Mouse (Mus musculus): Measurements from ENCODE around the gene Wwox. TPM values are rescaled to one million over a fixed set of nuclear protein-coding genes. Genes with fewer than 3 reads are reported as not detected.

Gene Wwox
- polyA plus RNA-seq, 1 experiment from 2014 or later = 20.0 TPM

GRCm38 (mm10) chr8:114512075-114512935 is 72.8 kb downstream of the Wwox start:
- no peak overlapping the region for H3K9ac ChIP-seq
- 48% methylated on average over 26 of the region's 26 CpGs for WGBS
- ATAC-seq (ENCODE audit: borderline replicate concordance, extremely low read depth, low FRiP score, low TSS enrichment) = peak; percentile 93
- no peak overlapping the region for H3K4me3 ChIP-seq
- H3K27me3 ChIP-seq = no peaks in the 10 kb centered on the region
- peaks cover 16% of the 10 kb centered on the region; the same call in 1 of the 2 replicates for H3K4me1 ChIP-seq
- H3K9me3 ChIP-seq = no peaks in the 10 kb centered on the region
- H3K4me2 ChIP-seq = no peak overlapping the region
- H3K27ac ChIP-seq = peak overlapping the region; percentile 85
- no peaks in the 10 kb centered on the region for H3K36me3 ChIP-seq

GRCm38 (mm10) chr8:114514692-114515091 is 75.2 kb downstream of the Wwox start:
- Histone ChIP-seq H3K36me3 (no peaks in the 10 kb centered on the region), H3K27me3 (no peaks in the 10 kb centered on the region), H3K4me2 (no peak overlapping the region), H3K27ac (no peak overlapping the region), H3K9ac (no peak overlapping the region), H3K4me1 (peaks cover 16% of the 10 kb centered on the region; the same call in 1 of the 2 replicates), H3K4me3 (no peak overlapping the region), H3K9me3 (no peaks in the 10 kb centered on the region)
- 82% methylated on average over 11 of the region's 11 CpGs for WGBS
- no peak for ATAC-seq (ENCODE audit: borderline replicate concordance, extremely low read depth, low FRiP score, low TSS enrichment)

- 84% methylated on average over 2 of the region's 2 CpGs for WGBS
- no peak for ATAC-seq (ENCODE audit: borderline replicate concordance, extremely low read depth, low FRiP score, low TSS enrichment)
- peaks cover 9% of the 10 kb centered on the region for H3K4me1 ChIP-seq
- no peak overlapping the region for H3K4me2 ChIP-seq
- H3K27me3 ChIP-seq = no peaks in the 10 kb centered on the region
- H3K36me3 ChIP-seq = no peaks in the 10 kb centered on the region
- H3K9me3 ChIP-seq = no peaks in the 10 kb centered on the region
- no peak overlapping the region for H3K4me3 ChIP-seq
- no peak overlapping the region for H3K27ac ChIP-seq
- no peak overlapping the region for H3K9ac ChIP-seq
These were observed 83.6 kb downstream of the Wwox start for GRCm38 (mm10) chr8:114523061-114523460.

- WGBS = 71% methylated on average over 15 of the region's 15 CpGs
- H3K36me3 ChIP-seq = no peaks in the 10 kb centered on the region
- no peak for ATAC-seq (ENCODE audit: borderline replicate concordance, extremely low read depth, low FRiP score, low TSS enrichment)
- no peak overlapping the region for H3K4me2 ChIP-seq
- peaks cover 27% of the 10 kb centered on the region for H3K4me1 ChIP-seq
- no peak overlapping the region for H3K9ac ChIP-seq
- no peaks in the 10 kb centered on the region; the same call in 1 of the 2 replicates for H3K27me3 ChIP-seq
- peak overlapping the region; percentile 83 for H3K27ac ChIP-seq
- no peak overlapping the region for H3K4me3 ChIP-seq
- H3K9me3 ChIP-seq = no peaks in the 10 kb centered on the region
These were observed 87.3 kb downstream of the Wwox start for GRCm38 (mm10) chr8:114526626-114527267.

- peak; percentile 65; the same call in 1 of the 2 replicates for ATAC-seq (ENCODE audit: borderline replicate concordance, extremely low read depth, low FRiP score, low TSS enrichment)
- Histone ChIP-seq H3K4me3 (no peak overlapping the region), H3K9me3 (no peaks in the 10 kb centered on the region), H3K27ac (peak overlapping the region; percentile 83; the same call in 1 of the 2 replicates), H3K36me3 (no peaks in the 10 kb centered on the region), H3K9ac (no peak overlapping the region), H3K4me2 (no peak overlapping the region), H3K27me3 (no peaks in the 10 kb centered on the region; the same call in 1 of the 2 replicates), H3K4me1 (peaks cover 34% of the 10 kb centered on the region)
- 26% methylated on average over 12 of the region's 12 CpGs for WGBS
These were observed 88.3 kb downstream of the Wwox start for GRCm38 (mm10) chr8:114527648-114528221.

- peak; percentile 78 for ATAC-seq (ENCODE audit: borderline replicate concordance, extremely low read depth, low FRiP score, low TSS enrichment)
- peak overlapping the region; percentile 61 for H3K27ac ChIP-seq
These were observed 90.1 kb downstream of the Wwox start for GRCm38 (mm10) chr8:114529581-114529980.

GRCm38 (mm10) chr8:114536201-114536600 is 96.7 kb downstream of the Wwox start:
- ATAC-seq (ENCODE audit: borderline replicate concordance, extremely low read depth, low FRiP score, low TSS enrichment) = no peak

More at GRCm38 (mm10) chr8:114529581-114529980, 90.1 kb downstream of the Wwox start:
- H3K36me3 ChIP-seq = no peaks in the 10 kb centered on the region
- no peaks in the 10 kb centered on the region for H3K9me3 ChIP-seq
- no peak overlapping the region for H3K4me2 ChIP-seq
- no peak overlapping the region for H3K4me3 ChIP-seq
- 49% methylated on average over 10 of the region's 10 CpGs for WGBS
- no peak overlapping the region for H3K9ac ChIP-seq
- no peaks in the 10 kb centered on the region; the same call in 1 of the 2 replicates for H3K27me3 ChIP-seq
- H3K4me1 ChIP-seq = peaks cover 34% of the 10 kb centered on the region

GRCm38 (mm10) chr8:114541132-114541531 is 101.7 kb downstream of the Wwox start:
- Histone ChIP-seq H3K4me3 (no peak overlapping the region), H3K9ac (no peak overlapping the region), H3K4me2 (no peak overlapping the region), H3K27ac (no peak overlapping the region), H3K36me3 (no peaks in the 10 kb centered on the region), H3K27me3 (no peaks in the 10 kb centered on the region), H3K4me1 (no peaks in the 10 kb centered on the region), H3K9me3 (no peaks in the 10 kb centered on the region)
- ATAC-seq (ENCODE audit: borderline replicate concordance, extremely low read depth, low FRiP score, low TSS enrichment) = no peak
- WGBS = 9% methylated on average over 3 of the region's 3 CpGs

More at GRCm38 (mm10) chr8:114536201-114536600, 96.7 kb downstream of the Wwox start:
- Histone ChIP-seq H3K27me3 (no peaks in the 10 kb centered on the region), H3K9ac (no peak overlapping the region), H3K36me3 (no peaks in the 10 kb centered on the region), H3K4me2 (no peak overlapping the region), H3K4me3 (no peak overlapping the region), H3K4me1 (peaks cover 11% of the 10 kb centered on the region; the same call in 1 of the 2 replicates), H3K9me3 (no peaks in the 10 kb centered on the region), H3K27ac (no peak overlapping the region)
- WGBS = 37% methylated on average over 6 of the region's 6 CpGs

- no peaks in the 10 kb centered on the region for H3K27me3 ChIP-seq
- H3K9ac ChIP-seq = no peak overlapping the region
- no peak overlapping the region for H3K4me2 ChIP-seq
- no peaks in the 10 kb centered on the region for H3K9me3 ChIP-seq
- 47% methylated on average over 8 of the region's 8 CpGs for WGBS
- no peaks in the 10 kb centered on the region for H3K36me3 ChIP-seq
- ATAC-seq (ENCODE audit: borderline replicate concordance, extremely low read depth, low FRiP score, low TSS enrichment) = no peak
- peaks cover 18% of the 10 kb centered on the region for H3K4me1 ChIP-seq
- H3K4me3 ChIP-seq = no peak overlapping the region
- H3K27ac ChIP-seq = peak overlapping the region; percentile 59
These were observed 108.9 kb downstream of the Wwox start for GRCm38 (mm10) chr8:114548360-114548759.

- peak overlapping the region; percentile 59; the same call in 1 of the 2 replicates for H3K27ac ChIP-seq
- H3K27me3 ChIP-seq = no peaks in the 10 kb centered on the region
- no peaks in the 10 kb centered on the region for H3K36me3 ChIP-seq
- peak; percentile 43; the same call in 1 of the 2 replicates for ATAC-seq (ENCODE audit: borderline replicate concordance, extremely low read depth, low FRiP score, low TSS enrichment)
- H3K4me2 ChIP-seq = no peak overlapping the region
- H3K4me1 ChIP-seq = peaks cover 18% of the 10 kb centered on the region
- H3K4me3 ChIP-seq = no peak overlapping the region
- H3K9me3 ChIP-seq = no peaks in the 10 kb centered on the region
- WGBS = 54% methylated on average over 6 of the region's 6 CpGs
- no peak overlapping the region for H3K9ac ChIP-seq
These were observed 109.4 kb downstream of the Wwox start for GRCm38 (mm10) chr8:114548837-114549236.

GRCm38 (mm10) chr8:114550029-114550428 is 110.6 kb downstream of the Wwox start:
- no peaks in the 10 kb centered on the region for H3K27me3 ChIP-seq
- H3K4me3 ChIP-seq = no peak overlapping the region
- H3K9ac ChIP-seq = no peak overlapping the region
- 74% methylated on average over 7 of the region's 7 CpGs for WGBS
- H3K9me3 ChIP-seq = no peaks in the 10 kb centered on the region
- H3K4me1 ChIP-seq = peaks cover 23% of the 10 kb centered on the region
- ATAC-seq (ENCODE audit: borderline replicate concordance, extremely low read depth, low FRiP score, low TSS enrichment) = no peak
- 0 out of 2 replicates have a peak overlapping the region, but pooled peaks have one; percentile 5 for H3K27ac ChIP-seq
- H3K36me3 ChIP-seq = no peaks in the 10 kb centered on the region
- H3K4me2 ChIP-seq = no peak overlapping the region
